Mouse (Mus musculus) neutrophil, adult 83 days (primary cell): ENCODE data around the gene Prl8a9. TPM values are rescaled to one million over a fixed set of nuclear protein-coding genes. Genes with fewer than 3 reads are reported as not detected.

Source experiments
- total RNA-seq, 2 experiments: library from RNA; stranded (reverse); gene quantifications; one replicate each; pipeline ENCODE4 v1.2.4; 2023

Prl8a9 gene
- not detected for total RNA-seq

DNA sequence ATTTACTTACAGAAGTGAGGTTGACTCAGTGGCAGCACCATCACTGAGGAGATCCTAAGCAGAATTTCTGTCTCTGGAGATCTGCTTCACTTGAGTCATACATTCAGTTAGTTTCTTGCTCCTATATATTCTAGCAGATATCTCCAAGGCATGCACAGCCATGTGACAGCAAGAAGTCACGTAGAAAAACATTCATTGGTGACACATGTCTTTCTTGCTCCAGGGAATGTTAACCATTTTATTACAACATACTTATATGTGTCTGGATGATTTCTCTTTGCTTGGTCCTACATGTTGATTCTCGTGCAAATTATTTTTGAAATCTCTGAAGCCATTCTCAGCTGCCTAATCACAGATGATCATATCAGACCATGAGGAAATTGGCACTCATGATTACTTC is at the start of gene Prl8a9:
Gene Prl8a9 (minus strand): TSS at position 101 of the 400 bp plus-strand sequence.

DNA sequence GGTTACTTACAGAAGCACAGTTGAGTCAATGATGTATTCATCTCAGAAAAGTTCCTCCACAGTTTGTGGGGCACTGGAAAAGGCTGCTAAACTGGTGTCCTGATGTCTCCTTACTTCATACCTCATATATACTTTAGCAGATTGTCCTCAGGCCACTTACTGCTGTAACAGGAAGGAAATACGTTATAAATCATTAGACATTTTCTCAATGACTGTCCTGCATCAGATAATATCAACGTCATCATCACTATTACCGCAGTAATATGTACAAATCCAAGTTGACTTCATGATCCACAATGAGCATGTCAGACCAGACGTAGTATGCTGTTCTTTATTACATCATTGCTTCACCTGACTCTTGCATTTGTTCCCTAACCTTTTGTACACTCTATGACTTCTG is 46.1 kb upstream of the Prl8a9 start, which contains the start of gene Prl7b1:
Gene Prl7b1 (minus strand): TSS at position 101 of the 400 bp plus-strand sequence.

DNA sequence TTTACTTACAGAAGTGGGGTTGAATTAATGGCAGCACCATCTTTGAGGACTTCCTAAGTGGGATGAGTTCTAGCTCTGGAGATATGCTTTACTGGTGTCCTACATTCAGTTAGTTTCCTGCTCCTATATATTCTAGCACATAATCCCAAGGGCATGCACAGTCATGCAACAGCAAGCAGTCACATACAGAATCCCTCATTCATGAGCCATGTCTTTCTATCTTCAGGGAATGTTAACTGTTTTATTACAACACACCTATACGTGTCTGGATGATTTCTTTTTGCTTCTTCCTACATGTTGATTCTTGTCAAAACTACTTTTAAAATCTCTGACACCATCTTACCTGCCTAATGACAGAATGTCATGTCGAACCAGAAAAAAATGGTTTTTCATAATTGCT is 17.7 kb upstream of the Prl8a9 start, which contains the start of gene Prl8a1:
Gene Prl8a1 (minus strand): TSS at position 101 of the 400 bp plus-strand sequence.

DNA sequence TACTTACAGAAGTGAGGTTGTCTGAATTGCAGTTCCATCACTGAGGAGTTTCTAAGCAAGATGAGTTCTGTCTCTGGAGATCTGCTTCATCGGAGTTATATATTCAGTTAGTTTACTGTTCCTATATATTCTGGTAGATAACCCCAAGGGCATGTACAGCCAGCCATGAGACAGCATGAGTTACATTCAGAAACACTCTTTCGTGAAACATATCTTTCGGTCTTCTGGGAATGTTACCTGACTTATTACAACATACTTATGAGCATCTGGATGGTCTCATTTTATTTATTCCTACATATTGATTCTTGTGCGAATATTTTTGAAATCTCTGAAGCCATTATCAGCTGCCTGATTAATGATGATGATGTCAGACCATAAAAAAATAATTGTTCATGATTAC is 51.3 kb downstream of the Prl8a9 start, which contains the start of gene Prl8a8:
Gene Prl8a8 (minus strand): TSS at position 101 of the 400 bp plus-strand sequence.

Other genes starting within 250 kb of the Prl8a9 start
- not detected for gene Prl8a2, start 218.9 kb downstream of the Prl8a9 start, total RNA-seq
- gene Prl2b1, start 173.8 kb downstream of the Prl8a9 start, total RNA-seq = not detected
- not detected for gene Prl8a6, start 125.9 kb downstream of the Prl8a9 start, total RNA-seq
- gene Prl8a8, start 51.4 kb downstream of the Prl8a9 start, total RNA-seq = not detected
- not detected for gene Prl8a1, start 17.6 kb upstream of the Prl8a9 start, total RNA-seq
- gene Prl7b1, start 46.0 kb upstream of the Prl8a9 start, total RNA-seq = not detected
- not detected for gene Prl7a1, start 77.9 kb upstream of the Prl8a9 start, total RNA-seq
- gene Prl7a2, start 103.4 kb upstream of the Prl8a9 start, total RNA-seq = not detected
- not detected for gene Prl7d1, start 152.1 kb upstream of the Prl8a9 start, total RNA-seq
- not detected for gene Prl7c1, start 216.2 kb upstream of the Prl8a9 start, total RNA-seq
- not detected for gene Prl2a1, start 237.0 kb upstream of the Prl8a9 start, total RNA-seq